Mouse (Mus musculus): ENCODE results near the gene Nrbp1.

GRCm38 (mm10) chr5:31200327-31200768, 40.3 kb upstream of the Nrbp1 start:
- TF ChIP-seq NELFE (IDR thresholded peaks at IDR 0.05; ENCODE audit: low read depth, low read length) (no peak), NRF1 (IDR thresholded peaks at IDR 0.05; ENCODE audit: low read depth, low read length) (no peak), GABPA (IDR thresholded peaks at IDR 0.05; ENCODE audit: insufficient replicate concordance, low read depth, low read length) (no peak), ETS1 (conservative IDR thresholded peaks at IDR 0.05; ENCODE audit: low read depth, low read length) (no peak), CTCF (conservative IDR thresholded peaks at IDR 0.05 in 1 of 2, IDR thresholded peaks at IDR 0.05 in 1 of 2; ENCODE audit: low read depth in 2 of 2, low read length in 2 of 2) (no peak)
